Mouse (Mus musculus) WW6 (cell line): Measurements from ENCODE around the gene Skp1a.
A peak's percentile ranks its signal among the peaks of the same experiment; 100 is the strongest.
"Not testable (repeated sequence)": the region's sequence is repeated elsewhere in the genome, so short reads cannot be mapped to it uniquely, and the experiment has no call there.

Experiments used
- DNase-seq: peaks from one replicate; pipeline ENCODE4 v3.0.0-alpha.2; 2013; ENCODE audit warnings: low read depth, low spot score

The Skp1a gene

GRCm38 (mm10) chr11:52231606-52232541 lies at the start of gene Skp1a:
Gene Skp1a, plus strand, starts transcription at chr11:52231995.
- no peak for DNase-seq

- not testable (repeated sequence) for DNase-seq
Observed at GRCm38 (mm10) chr11:52196496-52197023, 35.2 kb upstream of the Skp1a start.

- DNase-seq: no peak
Observed at GRCm38 (mm10) chr11:52213887-52214286, 17.9 kb upstream of the Skp1a start, which contains the start of gene Olfr1371. Gene Olfr1371, minus strand, starts transcription at chr11:52213987.

GRCm38 (mm10) chr11:52220282-52220681 lies 11.5 kb upstream of the Skp1a start:
- peak; percentile 74 for DNase-seq

- not testable (repeated sequence) for DNase-seq
Observed at GRCm38 (mm10) chr11:52221921-52222320, 9.9 kb upstream of the Skp1a start.

- DNase-seq: no peak
Observed at GRCm38 (mm10) chr11:52222891-52223290, 8.9 kb upstream of the Skp1a start.

- DNase-seq: peak; percentile 83
Observed at GRCm38 (mm10) chr11:52223968-52224682, 7.7 kb upstream of the Skp1a start.

- no peak for DNase-seq
Observed at GRCm38 (mm10) chr11:52225986-52226599, 5.7 kb upstream of the Skp1a start.

GRCm38 (mm10) chr11:52227053-52227452 lies 4.7 kb upstream of the Skp1a start:
- no peak for DNase-seq

- DNase-seq: no peak
Observed at GRCm38 (mm10) chr11:52227466-52228226, 4.1 kb upstream of the Skp1a start.

- DNase-seq: no peak
Observed at GRCm38 (mm10) chr11:52228722-52229448, 2.9 kb upstream of the Skp1a start.

GRCm38 (mm10) chr11:52230694-52231093 lies 1.1 kb upstream of the Skp1a start:
- DNase-seq: no peak

GRCm38 (mm10) chr11:52233043-52233653 lies 1.4 kb downstream of the Skp1a start:
- DNase-seq: no peak

GRCm38 (mm10) chr11:52233906-52234305 lies 2.1 kb downstream of the Skp1a start:
- DNase-seq: no peak

GRCm38 (mm10) chr11:52234509-52234908 lies 2.7 kb downstream of the Skp1a start:
- DNase-seq: no peak

GRCm38 (mm10) chr11:52240898-52241542 lies 9.2 kb downstream of the Skp1a start:
- no peak for DNase-seq

GRCm38 (mm10) chr11:52249452-52249851 lies 17.7 kb downstream of the Skp1a start:
- no peak for DNase-seq

- no peak for DNase-seq
Observed at GRCm38 (mm10) chr11:52251770-52252169, 20.0 kb downstream of the Skp1a start.

GRCm38 (mm10) chr11:52252692-52253091 lies 20.9 kb downstream of the Skp1a start:
- no peak for DNase-seq
